In the genomic region with DNA sequence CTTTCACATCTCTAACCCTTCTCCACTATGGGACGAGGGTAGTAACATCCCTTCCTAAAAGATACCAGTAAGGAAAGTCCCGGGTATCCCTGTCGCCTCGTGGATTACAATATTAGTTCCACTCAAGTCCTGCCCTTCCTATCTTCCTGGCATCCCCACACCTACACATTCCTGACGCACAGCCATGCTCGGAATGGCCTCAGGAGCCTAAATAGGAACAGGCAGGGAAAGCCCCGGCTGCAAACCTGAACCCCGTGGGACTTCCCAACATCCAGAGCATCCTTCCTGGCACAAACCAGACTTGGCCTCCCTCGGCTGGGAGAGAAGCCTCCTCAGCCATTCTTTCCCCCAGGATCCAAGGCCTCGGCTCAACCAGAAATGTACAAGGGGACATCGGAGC, we compare ENCODE assay signal across 8 mouse cellular contexts. TPM values are rescaled to one million over a fixed set of nuclear protein-coding genes. Genes with fewer than 3 reads are reported as not detected.
DNase-seq lines count a peak whose midpoint lies in the region; ATAC-seq lines count a peak whose summit lies in the region.
"Had no signal": no experiment of that assay in that cellular context is flagged by ENCODE, and none has a peak within 500 bp of the region (broad histone marks: within the 10 kb centered on the region; RNA-seq: fewer than 3 reads in every experiment).

No protein-coding gene starts in this region.

- H3K27me3 ChIP-seq in kidney, embryonic 15.5 days, result no peaks in the 10 kb centered on the region
- H3K27me3 ChIP-seq in embryonic facial prominence, embryonic 13.5 days, result no peaks in the 10 kb centered on the region
- no peaks in the 10 kb centered on the region for H3K27me3 ChIP-seq in liver, embryonic 12.5 days (replicated peaks)

- ATAC-seq in kidney, embryonic 15.5 days (replicated peaks; ENCODE audit: low FRiP score), result no peak
- no peak for ATAC-seq in embryonic facial prominence, embryonic 13.5 days (ENCODE audit: insufficient number of reproducible peaks, insufficient read depth, low FRiP score, low TSS enrichment, low read depth)
- ATAC-seq in liver, embryonic 12.5 days, result no peak
- no peak for ATAC-seq in monocyte, adult 5-6 weeks (replicated peaks; ENCODE audit: insufficient number of reproducible peaks, low FRiP score, low TSS enrichment, poor library complexity, severe bottlenecking)

- 60% methylated on average over 11 of the region's 11 CpGs for WGBS in kidney, embryonic 15.5 days
- 49% methylated on average over 11 of the region's 11 CpGs for WGBS in embryonic facial prominence, embryonic 13.5 days
- 74% methylated on average over 11 of the region's 11 CpGs for WGBS in liver, embryonic 12.5 days (ENCODE audit: insufficient replicate concordance)

- peak overlapping the region; percentile 29 for H3K4me2 ChIP-seq in kidney, embryonic 15.5 days
- peak overlapping the region; percentile 93 for H3K4me2 ChIP-seq in embryonic facial prominence, embryonic 13.5 days
- H3K4me2 ChIP-seq in liver, embryonic 12.5 days, result peak overlapping the region; percentile 38; the same call in 1 of the 2 replicates

- 0 out of 2 replicates have a peak, but pooled peaks cover 3% of the 10 kb centered on the region for H3K36me3 ChIP-seq in kidney, embryonic 15.5 days
- peaks cover 21% of the 10 kb centered on the region for H3K36me3 ChIP-seq in embryonic facial prominence, embryonic 13.5 days
- H3K36me3 ChIP-seq in liver, embryonic 12.5 days, result no peaks in the 10 kb centered on the region

- H3K9me3 ChIP-seq in kidney, embryonic 15.5 days (replicated peaks), result no peaks in the 10 kb centered on the region
- no peaks in the 10 kb centered on the region for H3K9me3 ChIP-seq in embryonic facial prominence, embryonic 13.5 days
- no peaks in the 10 kb centered on the region for H3K9me3 ChIP-seq in liver, embryonic 12.5 days (replicated peaks)

- H3K9ac ChIP-seq in kidney, embryonic 15.5 days, result no peak overlapping the region
- peak overlapping the region; percentile 40 for H3K9ac ChIP-seq in embryonic facial prominence, embryonic 13.5 days
- H3K9ac ChIP-seq in liver, embryonic 12.5 days, result no peak overlapping the region

- H3K4me1 ChIP-seq in kidney, embryonic 15.5 days, result peaks cover 87% of the 10 kb centered on the region
- H3K4me1 ChIP-seq in embryonic facial prominence, embryonic 13.5 days, result peaks cover 95% of the 10 kb centered on the region
- peaks cover 83% of the 10 kb centered on the region for H3K4me1 ChIP-seq in liver, embryonic 12.5 days

- DNase-seq in kidney, adult 9 months, result no peak
- DNase-seq in brain, adult 2 months (ENCODE audit: low read depth, low spot score), result peak; percentile 40
- no peak for DNase-seq in ovary, adult 18-20 months (ENCODE audit: low spot score)

- H3K27ac ChIP-seq in kidney, embryonic 15.5 days, result no peak overlapping the region
- 0 out of 2 replicates have a peak overlapping the region, but pooled peaks have one; percentile 5 for H3K27ac ChIP-seq in embryonic facial prominence, embryonic 13.5 days
- H3K27ac ChIP-seq in liver, embryonic 12.5 days, result peak overlapping the region; percentile 68; the same call in 1 of the 2 replicates

- no peak overlapping the region for H3K4me3 ChIP-seq in kidney, embryonic 15.5 days (replicated peaks)
- no peak overlapping the region for H3K4me3 ChIP-seq in embryonic facial prominence, embryonic 13.5 days
- H3K4me3 ChIP-seq in liver, embryonic 12.5 days, result no peak overlapping the region

RNA-seq across cellular contexts. Expression of a gene that starts 14.5 kb away (rescaled TPM):
- polyA plus RNA-seq in kidney, embryonic 15.5 days (2015; fragmentation: Nextera tagmentation; extraction: Ambion mirVana), result 47.4 and 48.4 TPM in 2 replicates
- 80.5 and 84.4 TPM in 2 replicates for polyA plus RNA-seq in embryonic facial prominence, embryonic 13.5 days (2015; fragmentation: Nextera tagmentation; extraction: Ambion mirVana)
- 21.7 and 23.1 TPM in 2 replicates for polyA plus RNA-seq in liver, embryonic 12.5 days (2016; fragmentation: Nextera tagmentation; extraction: Ambion mirVana)
- 46.5 to 54.0 TPM (median 51.7 TPM) in 3 replicates for total RNA-seq in monocyte, adult 5-6 weeks (2017)

RNA-seq across cellular contexts. Expression of a gene that starts 26.1 kb away (rescaled TPM):
- 39.7 and 43.4 TPM in 2 replicates for polyA plus RNA-seq in kidney, embryonic 15.5 days (2015; fragmentation: Nextera tagmentation; extraction: Ambion mirVana)
- 27.6 and 28.3 TPM in 2 replicates for polyA plus RNA-seq in embryonic facial prominence, embryonic 13.5 days (2015; fragmentation: Nextera tagmentation; extraction: Ambion mirVana)
- 18.0 and 19.7 TPM in 2 replicates for polyA plus RNA-seq in liver, embryonic 12.5 days (2016; fragmentation: Nextera tagmentation; extraction: Ambion mirVana)
- 6.1 to 10.7 TPM (median 9.1 TPM) in 3 replicates for total RNA-seq in monocyte, adult 5-6 weeks (2017)

RNA-seq across cellular contexts. Expression of a gene that starts 30.4 kb away (rescaled TPM):
- 122 and 135 TPM in 2 replicates for polyA plus RNA-seq in kidney, embryonic 15.5 days (2015; fragmentation: Nextera tagmentation; extraction: Ambion mirVana)
- polyA plus RNA-seq in embryonic facial prominence, embryonic 13.5 days (2015; fragmentation: Nextera tagmentation; extraction: Ambion mirVana), result 125 and 159 TPM in 2 replicates
- 84.3 and 85.8 TPM in 2 replicates for polyA plus RNA-seq in liver, embryonic 12.5 days (2016; fragmentation: Nextera tagmentation; extraction: Ambion mirVana)
- total RNA-seq in monocyte, adult 5-6 weeks (2017), result 26.7 to 93.0 TPM (median 26.9 TPM) in 3 replicates

RNA-seq across cellular contexts. Expression of a gene that starts 33.2 kb away (rescaled TPM):
- polyA plus RNA-seq in kidney, embryonic 15.5 days (2015; fragmentation: Nextera tagmentation; extraction: Ambion mirVana), result 18.1 and 22.2 TPM in 2 replicates
- polyA plus RNA-seq in embryonic facial prominence, embryonic 13.5 days (2015; fragmentation: Nextera tagmentation; extraction: Ambion mirVana), result 18.3 and 19.7 TPM in 2 replicates
- 19.5 and 19.7 TPM in 2 replicates for polyA plus RNA-seq in liver, embryonic 12.5 days (2016; fragmentation: Nextera tagmentation; extraction: Ambion mirVana)
- total RNA-seq in monocyte, adult 5-6 weeks (2017), result not detected in 3 replicates
- total RNA-seq: gastrocnemius, adult 18-20 months had no signal

RNA-seq across cellular contexts. Expression of a gene that starts 53.0 kb away (rescaled TPM):
- 0.10 and 0.13 TPM in 2 replicates for polyA plus RNA-seq in kidney, embryonic 15.5 days (2015; fragmentation: Nextera tagmentation; extraction: Ambion mirVana)
- polyA plus RNA-seq in embryonic facial prominence, embryonic 13.5 days (2015; fragmentation: Nextera tagmentation; extraction: Ambion mirVana), result 0.11 and 0.18 TPM in 2 replicates
- polyA plus RNA-seq in liver, embryonic 12.5 days (2016; fragmentation: Nextera tagmentation; extraction: Ambion mirVana), result 0.05 TPM in 1 of 2 replicates, not detected in the other
- total RNA-seq in monocyte, adult 5-6 weeks (2017), result not detected in 3 replicates

Comparison
In these comparisons a context has a peak if more than half of its experiments do, and no peak if none do; other contexts are left out.
1. H3K4me2 ChIP-seq: peak in every context shown above with its lines; median percentile 93 in embryonic facial prominence, embryonic 13.5 days; 38 in liver, embryonic 12.5 days; 29 in kidney, embryonic 15.5 days.